Mouse (Mus musculus) common myeloid progenitor, adult 5-6 weeks (primary cell): Measurements from ENCODE around the gene 2610001J05Rik. TPM values are rescaled to one million over a fixed set of nuclear protein-coding genes. Genes with fewer than 3 reads are reported as not detected.

ENCODE experiments used
- ATAC-seq: replicated peaks from 2 replicates; pipeline ENCODE4 v1.8.0; 2016; ENCODE audit warnings: low read depth, mild to moderate bottlenecking, moderate TSS enrichment, inconsistent platforms; ENCODE audit not compliant: poor library complexity, severe bottlenecking
- total RNA-seq: library from RNA; stranded (forward); fragments of 200-1000, 187-1606 nt; gene quantifications from 2 replicates; pipeline ENCODE4 v1.2.3, GENCODE M21; 2017

2610001J05Rik gene
- total RNA-seq, 1 experiment from 2014 or later = 67.7 TPM

- ATAC-seq = peak; percentile 21
Observed at GRCm38 (mm10) chr6:13836967-13837570, 34.2 kb downstream of the 2610001J05Rik start.

- no peak for ATAC-seq
Observed at GRCm38 (mm10) chr6:13835720-13836665, 35.3 kb downstream of the 2610001J05Rik start.

GRCm38 (mm10) chr6:13832770-13833169, 38.5 kb downstream of the 2610001J05Rik start:
- ATAC-seq = no peak

- ATAC-seq = no peak
Observed at GRCm38 (mm10) chr6:13828877-13829276, 42.4 kb downstream of the 2610001J05Rik start.

Other genes starting within 250 kb of the 2610001J05Rik start
- 7.3 and 10.6 TPM in 2 replicates for gene Bmt2, start 193.6 kb downstream of the 2610001J05Rik start, total RNA-seq
- 0.05 TPM in 1 of 2 replicates, not detected in the other for gene Gpr85, start 31.6 kb downstream of the 2610001J05Rik start, total RNA-seq